Mouse (Mus musculus) effector memory CD4-positive, alpha-beta T cell, adult 7 months (primary cell): Measurements from ENCODE around the gene Plbd2. TPM values are rescaled to one million over a fixed set of nuclear protein-coding genes. Genes with fewer than 3 reads are reported as not detected.

Experiments
- polyA plus RNA-seq: library from polyadenylated mRNA; unstranded; fragments of 100-300 nt; shearing (Covaris generic); gene quantifications from one replicate; pipeline ENCODE4 v1.2.1, GENCODE M21; 2017

Gene Plbd2
- 17.4 TPM for polyA plus RNA-seq

GRCm38 (mm10) chr5:120503144-120503795 lies at the start of gene Plbd2:
Gene Plbd2, minus strand, starts transcription at chr5:120503625.

GRCm38 (mm10) chr5:120510982-120511642 lies 7.7 kb upstream of the Plbd2 start, which contains the start of gene Slc8b1:
Gene Slc8b1, plus strand, starts transcription at chr5:120511168.

GRCm38 (mm10) chr5:120476296-120476695 lies 27.1 kb downstream of the Plbd2 start, which contains the start of gene Sds:
Gene Sds, plus strand, starts transcription at chr5:120476526.

GRCm38 (mm10) chr5:120472770-120473169 lies 30.7 kb downstream of the Plbd2 start, which contains the start of gene Sdsl:
Gene Sdsl, minus strand, starts transcription at chr5:120472810.

Other genes starting within 250 kb of the Plbd2 start
- gene Lhx5, start 71.9 kb downstream of the Plbd2 start, polyA plus RNA-seq: 0.65 TPM
- not detected for gene Sdsl, start 30.8 kb downstream of the Plbd2 start, polyA plus RNA-seq
- gene Sds, start 27.1 kb downstream of the Plbd2 start, polyA plus RNA-seq: not detected
- gene Slc8b1, start 7.5 kb upstream of the Plbd2 start, polyA plus RNA-seq: 8.2 TPM
- gene Tpcn1, start 85.0 kb upstream of the Plbd2 start, polyA plus RNA-seq: 4.4 TPM
- not detected for gene Iqcd, start 85.4 kb upstream of the Plbd2 start, polyA plus RNA-seq
- gene Rita1, start 109.0 kb upstream of the Plbd2 start, polyA plus RNA-seq: 4.9 TPM
- 82.4 TPM for gene Ddx54, start 109.1 kb upstream of the Plbd2 start, polyA plus RNA-seq
- gene Cfap73, start 130.6 kb upstream of the Plbd2 start, polyA plus RNA-seq: not detected
- 12.2 TPM for gene Rasal1, start 145.2 kb upstream of the Plbd2 start, polyA plus RNA-seq
- gene Dtx1, start 208.3 kb upstream of the Plbd2 start, polyA plus RNA-seq: 282 TPM
- 0.45 TPM for gene Oas2, start 246.2 kb upstream of the Plbd2 start, polyA plus RNA-seq